22 mouse cellular contexts compared by ENCODE assay signal in the genomic region with DNA sequence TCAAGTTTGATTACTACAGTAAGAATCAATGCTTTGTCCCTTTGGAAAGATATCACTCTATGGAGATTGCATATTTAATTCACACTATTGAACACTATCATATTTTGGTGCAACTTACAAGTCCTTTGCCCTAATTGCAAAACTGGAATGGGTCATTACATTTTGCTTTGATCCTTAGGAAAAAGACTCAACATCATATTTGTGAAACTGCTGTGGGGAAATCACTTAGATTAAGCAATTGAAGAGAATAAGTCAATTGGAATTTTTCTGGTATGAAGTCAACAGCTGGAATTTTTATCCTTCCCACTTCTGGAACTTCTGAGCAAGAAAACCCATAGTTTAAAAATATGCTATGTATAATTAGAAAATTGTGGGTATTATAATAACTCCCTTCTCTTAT.
"Had no signal": no experiment of that assay in that cellular context is flagged by ENCODE, and none has a peak within 500 bp of the region (broad histone marks: within the 10 kb centered on the region; RNA-seq: fewer than 3 reads in every experiment).

No protein-coding gene starts in this region.

- H3K27ac ChIP-seq: hindbrain, postnatal 0 days; limb, embryonic 12.5 days; limb, embryonic 15.5 days; liver, embryonic 13.5 days; midbrain, embryonic 10.5 days; midbrain, embryonic 13.5 days; stomach, postnatal 0 days had no signal

- H3K4me1 ChIP-seq: limb, embryonic 12.5 days; limb, embryonic 15.5 days; liver, embryonic 13.5 days; megakaryocyte, embryonic 14.5 days; midbrain, embryonic 10.5 days; midbrain, embryonic 13.5 days had no signal

- H3K27me3 ChIP-seq: limb, embryonic 12.5 days; limb, embryonic 15.5 days; liver, embryonic 13.5 days; megakaryocyte, embryonic 14.5 days; midbrain, embryonic 13.5 days had no signal

- H3K9me3 ChIP-seq: limb, embryonic 12.5 days; limb, embryonic 15.5 days; liver, embryonic 13.5 days; megakaryocyte, embryonic 14.5 days; midbrain, embryonic 10.5 days; midbrain, embryonic 13.5 days had no signal

- ATAC-seq: hindbrain, postnatal 0 days; inflammation-experienced regulatory T-cells, adult 6 months; intestine, embryonic 16.5 days; midbrain, embryonic 13.5 days; midbrain, embryonic 16.5 days had no signal

- H3K9ac ChIP-seq: limb, embryonic 12.5 days; limb, embryonic 15.5 days; liver, embryonic 13.5 days; midbrain, embryonic 13.5 days had no signal

- H3K36me3 ChIP-seq: limb, embryonic 12.5 days; limb, embryonic 15.5 days; liver, embryonic 13.5 days; midbrain, embryonic 10.5 days; midbrain, embryonic 13.5 days had no signal

- H3K4me3 ChIP-seq: limb, embryonic 12.5 days; limb, embryonic 15.5 days; liver, embryonic 13.5 days; megakaryocyte, embryonic 14.5 days; midbrain, embryonic 10.5 days; midbrain, embryonic 13.5 days had no signal

- H3K4me2 ChIP-seq: limb, embryonic 12.5 days; limb, embryonic 15.5 days; liver, embryonic 13.5 days; midbrain, embryonic 13.5 days had no signal

- DNase-seq: kidney, adult 18-20 months; kidney, adult 9 months; kidney, postnatal 14 days; kidney, postnatal 4 days; left cerebral cortex, postnatal 4 days; liver, embryonic 13.5 days; right cerebral cortex, adult 18-20 months; right cerebral cortex, postnatal 14 days; right cerebral cortex, postnatal 4 days; thymus, adult 2 months; thymus, postnatal 14 days; thymus, postnatal 4 days had no signal
